Mouse (Mus musculus) liver, embryonic 14.5 days (tissue): ENCODE results near the gene Gm3453.
"Not testable (repeated sequence)": the region's sequence is repeated elsewhere in the genome, so short reads cannot be mapped to it uniquely, and the experiment has no call there.

Experiments used
- CTCF ChIP-seq: IDR thresholded peaks from 2 replicates; pipeline ENCODE4 v1.5.1; 2016; ENCODE audit warnings: antibody characterized with exemption, low read depth, control low read depth
- EP300 ChIP-seq: IDR thresholded peaks from 2 replicates; pipeline ENCODE4 v1.6.1; 2016; ENCODE audit warnings: antibody characterized with exemption, low read depth

DNA sequence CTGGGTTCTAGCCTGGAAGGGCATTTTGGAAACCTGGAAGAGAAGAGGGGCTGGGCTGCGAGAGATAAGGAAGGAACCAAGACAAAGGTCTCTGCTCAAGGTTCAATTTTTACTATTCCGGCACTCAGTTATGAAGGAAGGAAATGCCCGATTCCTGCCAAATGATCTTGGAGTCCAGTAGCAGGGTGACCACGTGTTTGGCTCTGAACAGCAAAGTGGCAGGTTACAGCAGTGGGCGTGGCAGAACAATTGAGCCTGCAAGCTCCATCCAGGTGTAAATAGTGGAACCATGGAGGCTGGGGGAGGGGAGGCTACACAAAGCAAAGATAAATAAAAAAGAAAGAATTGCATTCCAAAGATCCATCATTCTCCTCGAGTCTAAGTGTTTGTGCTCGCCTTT is 55.7 kb downstream of the Gm3453 start:
- TF ChIP-seq CTCF, EP300: not testable (repeated sequence)
